Mouse (Mus musculus): ENCODE data around the gene BC016579.

The BC016579 gene

GRCm38 (mm10) chr16:45653934-45654332 is at the start of gene BC016579:
BC016579 (minus strand) TSS chr16:45654068.
- peak; percentile 21 to 27 for DNase-seq

- no peak for DNase-seq
These were observed 45.4 kb upstream of the BC016579 start for GRCm38 (mm10) chr16:45699301-45699700.

- DNase-seq, result no peak
These were observed 44.1 kb upstream of the BC016579 start for GRCm38 (mm10) chr16:45697996-45698395.

- DNase-seq, result no peak
These were observed 41.7 kb upstream of the BC016579 start for GRCm38 (mm10) chr16:45695445-45696160.

GRCm38 (mm10) chr16:45693558-45693957 is 39.7 kb upstream of the BC016579 start, which contains the start of gene Tmprss7:
Tmprss7 (minus strand) TSS chr16:45693658.
- DNase-seq, result no peak

- DNase-seq, result no peak
These were observed 39.0 kb upstream of the BC016579 start for GRCm38 (mm10) chr16:45692851-45693250.

- DNase-seq, result peak in 1 of 2 experiments; percentile 2
These were observed 36.3 kb upstream of the BC016579 start for GRCm38 (mm10) chr16:45690178-45690577.

GRCm38 (mm10) chr16:45686833-45687232 is 33.0 kb upstream of the BC016579 start:
- no peak for DNase-seq

- DNase-seq, result no peak
These were observed 31.4 kb upstream of the BC016579 start for GRCm38 (mm10) chr16:45685295-45685694.

GRCm38 (mm10) chr16:45684815-45685214 is 30.9 kb upstream of the BC016579 start:
- DNase-seq, result peak; percentile 68 to 70

- DNase-seq, result no peak
These were observed 22.6 kb upstream of the BC016579 start for GRCm38 (mm10) chr16:45676462-45676861.

GRCm38 (mm10) chr16:45670005-45670404 is 16.1 kb upstream of the BC016579 start:
- DNase-seq, result no peak

- no peak for DNase-seq
These were observed 14.3 kb upstream of the BC016579 start for GRCm38 (mm10) chr16:45668178-45668577.

GRCm38 (mm10) chr16:45666136-45666535 is 12.3 kb upstream of the BC016579 start:
- peak in 1 of 2 experiments; percentile 6 for DNase-seq

- DNase-seq, result no peak
These were observed 8.5 kb upstream of the BC016579 start for GRCm38 (mm10) chr16:45662381-45662780.

- no peak for DNase-seq
These were observed 5.7 kb upstream of the BC016579 start for GRCm38 (mm10) chr16:45659596-45659995.

- DNase-seq, result no peak
These were observed 4.4 kb upstream of the BC016579 start for GRCm38 (mm10) chr16:45658248-45658647.

GRCm38 (mm10) chr16:45657574-45658159 is 3.8 kb upstream of the BC016579 start:
- DNase-seq, result no peak

- DNase-seq, result no peak
These were observed 597 bp upstream of the BC016579 start for GRCm38 (mm10) chr16:45654465-45654864.

- DNase-seq, result no peak
These were observed 597 bp downstream of the BC016579 start for GRCm38 (mm10) chr16:45653009-45653933.

- no peak for DNase-seq
These were observed 2.4 kb downstream of the BC016579 start for GRCm38 (mm10) chr16:45651497-45651896.

- DNase-seq, result no peak
These were observed 9.5 kb downstream of the BC016579 start for GRCm38 (mm10) chr16:45644380-45644779.

- DNase-seq, result no peak
These were observed 9.9 kb downstream of the BC016579 start for GRCm38 (mm10) chr16:45643944-45644343.
